Mouse (Mus musculus) urinary bladder, adult 18-20 months (tissue): ENCODE data around the gene Ucp1.
"Not testable (repeated sequence)": the region's sequence is repeated elsewhere in the genome, so short reads cannot be mapped to it uniquely, and the experiment has no call there.

Experiments
- DNase-seq, 2 experiments: peaks; one replicate each; pipeline ENCODE4 v3.0.0; 2022; ENCODE audit warnings: low spot score in 2 of 2, mixed read lengths in 2 of 2

Gene Ucp1

GRCm38 (mm10) chr8:83290176-83290575, at the start of gene Ucp1:
Gene Ucp1, plus strand, starts transcription at chr8:83290352.
- DNase-seq = peak in 1 of 2 experiments; percentile 22

- DNase-seq = no peak
These were observed 46.0 kb upstream of the Ucp1 start for GRCm38 (mm10) chr8:83244151-83244550.

- DNase-seq = no peak
These were observed 39.3 kb upstream of the Ucp1 start for GRCm38 (mm10) chr8:83250858-83251257.

GRCm38 (mm10) chr8:83251362-83252246, 38.5 kb upstream of the Ucp1 start:
- no peak for DNase-seq

GRCm38 (mm10) chr8:83252791-83253190, 37.4 kb upstream of the Ucp1 start:
- no peak for DNase-seq

- no peak for DNase-seq
These were observed 32.5 kb upstream of the Ucp1 start for GRCm38 (mm10) chr8:83257631-83258030.

GRCm38 (mm10) chr8:83260418-83261215, 29.5 kb upstream of the Ucp1 start:
- DNase-seq = peak in 1 of 2 experiments; percentile 19

- no peak for DNase-seq
These were observed 19.0 kb upstream of the Ucp1 start for GRCm38 (mm10) chr8:83271172-83271571.

GRCm38 (mm10) chr8:83272464-83272863, 17.7 kb upstream of the Ucp1 start:
- DNase-seq = no peak

GRCm38 (mm10) chr8:83274470-83274869, 15.7 kb upstream of the Ucp1 start:
- DNase-seq = no peak

- DNase-seq = no peak
These were observed 11.7 kb upstream of the Ucp1 start for GRCm38 (mm10) chr8:83278431-83278830.

GRCm38 (mm10) chr8:83285391-83285790, 4.8 kb upstream of the Ucp1 start:
- no peak for DNase-seq

- no peak for DNase-seq
These were observed 7.2 kb downstream of the Ucp1 start for GRCm38 (mm10) chr8:83297375-83297774.

GRCm38 (mm10) chr8:83300135-83300534, 10.0 kb downstream of the Ucp1 start:
- DNase-seq = no peak

- DNase-seq = no peak
These were observed 14.8 kb downstream of the Ucp1 start for GRCm38 (mm10) chr8:83304946-83305345.

GRCm38 (mm10) chr8:83309836-83310235, 19.7 kb downstream of the Ucp1 start:
- DNase-seq = no peak

GRCm38 (mm10) chr8:83315084-83315483, 24.9 kb downstream of the Ucp1 start:
- not testable (repeated sequence) for DNase-seq

- DNase-seq = no peak
These were observed 25.5 kb downstream of the Ucp1 start for GRCm38 (mm10) chr8:83315691-83316090.

- no peak for DNase-seq
These were observed 30.4 kb downstream of the Ucp1 start for GRCm38 (mm10) chr8:83320543-83320942.

GRCm38 (mm10) chr8:83322374-83322773, 32.2 kb downstream of the Ucp1 start:
- DNase-seq = no peak

- DNase-seq = no peak
These were observed 32.9 kb downstream of the Ucp1 start for GRCm38 (mm10) chr8:83323056-83323455.

GRCm38 (mm10) chr8:83327889-83328288, 37.7 kb downstream of the Ucp1 start:
- no peak for DNase-seq

- DNase-seq = no peak
These were observed 41.4 kb downstream of the Ucp1 start for GRCm38 (mm10) chr8:83331567-83331898.
